13 mouse cellular contexts compared by ENCODE assay signal in the genomic region with DNA sequence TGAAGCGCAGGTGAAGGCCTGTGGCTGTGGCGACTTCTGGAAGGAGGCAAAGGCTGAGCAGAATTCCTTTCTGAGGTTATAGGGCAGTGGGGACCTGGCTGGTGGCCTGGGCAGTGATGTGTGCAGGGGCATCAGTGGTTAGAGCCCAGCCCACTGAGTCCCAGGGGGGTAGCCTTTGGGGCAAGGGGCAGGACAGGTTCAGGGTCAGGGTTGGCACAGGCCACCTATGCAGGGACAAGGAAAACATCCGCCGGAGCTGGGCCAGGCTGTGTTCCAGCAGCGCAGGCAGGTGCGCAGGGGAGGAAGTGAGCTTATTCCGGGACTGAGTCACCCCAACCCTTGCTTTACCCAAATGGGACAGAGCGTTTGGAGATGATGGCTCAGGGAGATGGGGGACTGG. TPM values are rescaled to one million over a fixed set of nuclear protein-coding genes. Genes with fewer than 3 reads are reported as not detected.
DNase-seq lines count a peak whose midpoint lies in the region; ATAC-seq and TF ChIP-seq lines count a peak whose summit lies in the region.
"Had no signal": no experiment of that assay in that cellular context is flagged by ENCODE, and none has a peak within 500 bp of the region (broad histone marks: within the 10 kb centered on the region; RNA-seq: fewer than 3 reads in every experiment).

No protein-coding gene starts in this region.

- no peak overlapping the region for H3K27ac ChIP-seq in hindbrain, embryonic 11.5 days (ENCODE audit: low read depth, low read length)
- no peak overlapping the region for H3K27ac ChIP-seq in hindbrain, postnatal 0 days
- peak overlapping the region; percentile 99 for H3K27ac ChIP-seq in brown adipose tissue, adult 24 weeks (replicated peaks; ENCODE audit: low read depth, low read length)
- H3K27ac ChIP-seq in kidney, adult 2 months (ENCODE audit: insufficient read depth, low read depth, low read length): peak overlapping the region; percentile 58; the same call in 1 of the 2 replicates
- H3K27ac ChIP-seq: embryonic facial prominence, embryonic 12.5 days had no signal

- no peak for DNase-seq in hindbrain, embryonic 11.5 days (ENCODE audit: low spot score)
- no peak for DNase-seq in hindbrain, postnatal 0 days (ENCODE audit: low spot score)
- peak; percentile 54 for DNase-seq in adrenal gland, postnatal 25 days
- peak; percentile 94 for DNase-seq in kidney, adult 2 months
- no peak for DNase-seq in lung, adult 18-20 months
- no peak for DNase-seq in B cell, adult 2 months

- ATAC-seq in hindbrain, embryonic 11.5 days (ENCODE audit: low FRiP score): peak; percentile 40; the same call in 1 of the 2 replicates
- ATAC-seq in hindbrain, postnatal 0 days: no peak
- ATAC-seq in erythroblast, adult 5-6 weeks (replicated peaks; ENCODE audit: low FRiP score, poor library complexity, severe bottlenecking): no peak

- no peak overlapping the region for H3K4me3 ChIP-seq in hindbrain, embryonic 11.5 days (ENCODE audit: low read depth, low read length)
- no peak overlapping the region for H3K4me3 ChIP-seq in hindbrain, postnatal 0 days (ENCODE audit: low read length)
- no peak overlapping the region for H3K4me3 ChIP-seq in brown adipose tissue, adult 24 weeks (ENCODE audit: insufficient read depth, low read depth, low read length)
- no peak overlapping the region for H3K4me3 ChIP-seq in kidney, adult 2 months (ENCODE audit: insufficient read depth, low read depth, low read length)
- H3K4me3 ChIP-seq: embryonic facial prominence, embryonic 12.5 days had no signal

- no peak for TF ChIP-seq POLR2A in kidney, adult 2 months (IDR thresholded peaks at IDR 0.05; ENCODE audit: low read depth, low read length)

- H3K4me1 ChIP-seq in hindbrain, embryonic 11.5 days (replicated peaks; ENCODE audit: control insufficient read depth, insufficient read depth, low read length): no peaks in the 10 kb centered on the region
- no peaks in the 10 kb centered on the region for H3K4me1 ChIP-seq in hindbrain, postnatal 0 days (ENCODE audit: insufficient read depth, low read length)
- H3K4me1 ChIP-seq in brown adipose tissue, adult 24 weeks (ENCODE audit: control insufficient read depth, insufficient read depth, insufficient read length, low read length): peaks cover 20% of the 10 kb centered on the region
- peaks cover 22% of the 10 kb centered on the region for H3K4me1 ChIP-seq in kidney, adult 2 months (ENCODE audit: control insufficient read depth, insufficient read depth, low read length)
- H3K4me1 ChIP-seq: embryonic facial prominence, embryonic 12.5 days had no signal

- 76% methylated on average over 8 of the region's 8 CpGs for WGBS in hindbrain, embryonic 11.5 days
- 84% methylated on average over 8 of the region's 8 CpGs for WGBS in hindbrain, postnatal 0 days
- 27% methylated on average over 8 of the region's 8 CpGs for WGBS in kidney, adult 2 months

- no peaks in the 10 kb centered on the region for H3K27me3 ChIP-seq in hindbrain, embryonic 11.5 days (ENCODE audit: control insufficient read depth, insufficient read depth, low read length)
- H3K27me3 ChIP-seq in hindbrain, postnatal 0 days (ENCODE audit: insufficient read depth, low read length): no peaks in the 10 kb centered on the region
- no peaks in the 10 kb centered on the region for H3K27me3 ChIP-seq in kidney, adult 2 months (replicated peaks; ENCODE audit: control insufficient read depth, insufficient read depth, low read length)
- H3K27me3 ChIP-seq: embryonic facial prominence, embryonic 12.5 days had no signal

- no peak overlapping the region for H3K4me2 ChIP-seq in hindbrain, embryonic 11.5 days (replicated peaks; ENCODE audit: low read depth, low read length)
- no peak overlapping the region for H3K4me2 ChIP-seq in hindbrain, postnatal 0 days (ENCODE audit: low read depth, low read length)
- H3K4me2 ChIP-seq: embryonic facial prominence, embryonic 12.5 days had no signal

- H3K9ac ChIP-seq in hindbrain, embryonic 11.5 days (ENCODE audit: low read depth, low read length): no peak overlapping the region
- no peak overlapping the region for H3K9ac ChIP-seq in hindbrain, postnatal 0 days (replicated peaks; ENCODE audit: low read length)
- H3K9ac ChIP-seq: embryonic facial prominence, embryonic 12.5 days had no signal

- H3K36me3 ChIP-seq in hindbrain, embryonic 11.5 days (ENCODE audit: control insufficient read depth, insufficient read depth, low read length): 0 out of 2 replicates have a peak, but pooled peaks cover 5% of the 10 kb centered on the region
- peaks cover 33% of the 10 kb centered on the region for H3K36me3 ChIP-seq in hindbrain, postnatal 0 days (ENCODE audit: insufficient read depth, low read length)
- H3K36me3 ChIP-seq in kidney, adult 2 months (ENCODE audit: control insufficient read depth, insufficient read depth, low read length): no peaks in the 10 kb centered on the region

- H3K9me3 ChIP-seq in hindbrain, embryonic 11.5 days (ENCODE audit: control insufficient read depth, low read length): no peaks in the 10 kb centered on the region
- no peaks in the 10 kb centered on the region for H3K9me3 ChIP-seq in hindbrain, postnatal 0 days (ENCODE audit: low read length)
- H3K9me3 ChIP-seq: embryonic facial prominence, embryonic 12.5 days; G1E had no signal

- no peak for TF ChIP-seq CTCF in hindbrain, postnatal 0 days (IDR thresholded peaks at IDR 0.05; ENCODE audit: low read depth)
- TF ChIP-seq CTCF in kidney, adult 2 months (conservative IDR thresholded peaks at IDR 0.05; ENCODE audit: insufficient read depth, insufficient read length, low read depth, low read length): no peak

RNA-seq across cellular contexts. Expression of a gene that starts 2.1 kb away (rescaled TPM):
- 0.56 and 1.1 TPM in 2 replicates for polyA plus RNA-seq in hindbrain, embryonic 11.5 days (2014; fragmentation: Nextera tagmentation; extraction: Ambion mirVana)
- not detected in 2 replicates for total RNA-seq in hindbrain, postnatal 0 days (2014; rRNA removed)
- polyA plus RNA-seq in hindbrain, postnatal 0 days (2015; fragmentation: Nextera tagmentation; extraction: Ambion mirVana): 1.2 and 1.9 TPM in 2 replicates
- 4.5 and 5.7 TPM in 2 replicates for total RNA-seq in adrenal gland, postnatal 25 days (2021)
- 1.5 TPM in 1 of 2 replicates, not detected in the other for polyA plus RNA-seq in brown adipose tissue, adult 24 weeks (2012; ENCODE audit: insufficient read depth, insufficient read length, missing spikeins)
- 2.9 and 4.7 TPM in 2 replicates for polyA plus RNA-seq in kidney, adult 2 months (2012; rRNA removed)
- total RNA-seq in erythroblast, adult 5-6 weeks (2015; ENCODE audit: low replicate concordance): not detected in 2 replicates
- total RNA-seq in erythroblast, adult 5-6 weeks (2017; ENCODE audit: low replicate concordance): not detected in 2 replicates
- total RNA-seq: G1E; gastrocnemius, postnatal 4 days; layer of hippocampus, postnatal 10 days had no signal
- polyA plus RNA-seq: G1E; liver, embryonic 16.5 days had no signal

RNA-seq across cellular contexts. Expression of a gene that starts 7.7 kb away (rescaled TPM):
- 25.4 and 27.4 TPM in 2 replicates for polyA plus RNA-seq in hindbrain, embryonic 11.5 days (2014; fragmentation: Nextera tagmentation; extraction: Ambion mirVana)
- total RNA-seq in hindbrain, postnatal 0 days (2014; rRNA removed): 34.0 and 36.3 TPM in 2 replicates
- 45.4 and 47.6 TPM in 2 replicates for polyA plus RNA-seq in hindbrain, postnatal 0 days (2015; fragmentation: Nextera tagmentation; extraction: Ambion mirVana)
- 11.9 and 15.4 TPM in 2 replicates for total RNA-seq in adrenal gland, postnatal 25 days (2021)
- polyA plus RNA-seq in brown adipose tissue, adult 24 weeks (2012; ENCODE audit: insufficient read depth, insufficient read length, missing spikeins): 2.3 and 3.6 TPM in 2 replicates
- polyA plus RNA-seq in kidney, adult 2 months (2012; rRNA removed): 12.2 and 13.9 TPM in 2 replicates
- 4.2 and 7.3 TPM in 2 replicates for total RNA-seq in erythroblast, adult 5-6 weeks (2015; ENCODE audit: low replicate concordance)
- total RNA-seq in erythroblast, adult 5-6 weeks (2017; ENCODE audit: low replicate concordance): 7.4 and 12.0 TPM in 2 replicates

RNA-seq across cellular contexts. Expression of a gene that starts 7.9 kb away (rescaled TPM):
- polyA plus RNA-seq in hindbrain, embryonic 11.5 days (2014; fragmentation: Nextera tagmentation; extraction: Ambion mirVana): 26.5 and 41.1 TPM in 2 replicates
- 18.9 and 31.2 TPM in 2 replicates for total RNA-seq in hindbrain, postnatal 0 days (2014; rRNA removed)
- 11.5 and 13.5 TPM in 2 replicates for polyA plus RNA-seq in hindbrain, postnatal 0 days (2015; fragmentation: Nextera tagmentation; extraction: Ambion mirVana)
- total RNA-seq in adrenal gland, postnatal 25 days (2021): 50.5 and 58.9 TPM in 2 replicates
- 14.6 and 17.2 TPM in 2 replicates for polyA plus RNA-seq in brown adipose tissue, adult 24 weeks (2012; ENCODE audit: insufficient read depth, insufficient read length, missing spikeins)
- 41.2 and 46.9 TPM in 2 replicates for polyA plus RNA-seq in kidney, adult 2 months (2012; rRNA removed)
- total RNA-seq in erythroblast, adult 5-6 weeks (2015; ENCODE audit: low replicate concordance): 8.6 and 10.6 TPM in 2 replicates
- total RNA-seq in erythroblast, adult 5-6 weeks (2017; ENCODE audit: low replicate concordance): 5.7 and 8.9 TPM in 2 replicates

RNA-seq across cellular contexts. Expression of a gene that starts 23.9 kb away (rescaled TPM):
- 49.7 and 60.4 TPM in 2 replicates for polyA plus RNA-seq in hindbrain, embryonic 11.5 days (2014; fragmentation: Nextera tagmentation; extraction: Ambion mirVana)
- 43.0 and 51.0 TPM in 2 replicates for total RNA-seq in hindbrain, postnatal 0 days (2014; rRNA removed)
- 69.9 and 70.3 TPM in 2 replicates for polyA plus RNA-seq in hindbrain, postnatal 0 days (2015; fragmentation: Nextera tagmentation; extraction: Ambion mirVana)
- total RNA-seq in adrenal gland, postnatal 25 days (2021): 229 and 303 TPM in 2 replicates
- polyA plus RNA-seq in brown adipose tissue, adult 24 weeks (2012; ENCODE audit: insufficient read depth, insufficient read length, missing spikeins): 55.6 and 61.1 TPM in 2 replicates
- 92.1 and 106 TPM in 2 replicates for polyA plus RNA-seq in kidney, adult 2 months (2012; rRNA removed)
- total RNA-seq in erythroblast, adult 5-6 weeks (2015; ENCODE audit: low replicate concordance): 47.8 and 86.3 TPM in 2 replicates
- 197 and 262 TPM in 2 replicates for total RNA-seq in erythroblast, adult 5-6 weeks (2017; ENCODE audit: low replicate concordance)

RNA-seq across cellular contexts. Expression of a gene that starts 24.3 kb away (rescaled TPM):
- polyA plus RNA-seq in hindbrain, embryonic 11.5 days (2014; fragmentation: Nextera tagmentation; extraction: Ambion mirVana): 60.3 and 64.7 TPM in 2 replicates
- total RNA-seq in hindbrain, postnatal 0 days (2014; rRNA removed): 40.1 and 75.9 TPM in 2 replicates
- 77.9 and 82.8 TPM in 2 replicates for polyA plus RNA-seq in hindbrain, postnatal 0 days (2015; fragmentation: Nextera tagmentation; extraction: Ambion mirVana)
- 111 and 172 TPM in 2 replicates for total RNA-seq in adrenal gland, postnatal 25 days (2021)
- polyA plus RNA-seq in brown adipose tissue, adult 24 weeks (2012; ENCODE audit: insufficient read depth, insufficient read length, missing spikeins): 18.1 TPM in 2 replicates
- polyA plus RNA-seq in kidney, adult 2 months (2012; rRNA removed): 58.2 and 74.5 TPM in 2 replicates
- total RNA-seq in erythroblast, adult 5-6 weeks (2015; ENCODE audit: low replicate concordance): 1.7 and 6.7 TPM in 2 replicates
- total RNA-seq in erythroblast, adult 5-6 weeks (2017; ENCODE audit: low replicate concordance): 35.8 and 52.6 TPM in 2 replicates

Comparison
In these comparisons a context has a peak if more than half of its experiments do, and no peak if none do; other contexts are left out.
1. DNase-seq: peak in adrenal gland, postnatal 25 days (single experiment) and kidney, adult 2 months (single experiment); none in hindbrain, embryonic 11.5 days (single experiment), hindbrain, postnatal 0 days (single experiment), lung, adult 18-20 months (0 of 2) and B cell, adult 2 months (0 of 2).
2. H3K27ac ChIP-seq: peak in brown adipose tissue, adult 24 weeks (single experiment) and kidney, adult 2 months (single experiment); none in hindbrain, embryonic 11.5 days (single experiment) and hindbrain, postnatal 0 days (single experiment).